Mouse (Mus musculus) bone marrow macrophage, adult 2 months (primary cell): ENCODE results near the gene Ptpn7. TPM values are rescaled to one million over a fixed set of nuclear protein-coding genes. Genes with fewer than 3 reads are reported as not detected.

Source experiments
- H3K27ac ChIP-seq: 2 replicates; pipeline ENCODE4 v1.5.1; 2012; ENCODE audit warnings: low read depth, low read length; ENCODE audit not compliant: insufficient read depth
- H3K4me1 ChIP-seq: 2 replicates; pipeline ENCODE4 v1.6.1; 2012; ENCODE audit warnings: low read length; ENCODE audit not compliant: control insufficient read depth, insufficient read depth
- H3K4me3 ChIP-seq: 2 replicates; pipeline ENCODE4 v1.5.1; 2012; ENCODE audit warnings: mild to moderate bottlenecking, low read length, moderate library complexity; ENCODE audit not compliant: insufficient read depth
- CTCF ChIP-seq: IDR thresholded peaks from 2 replicates; pipeline ENCODE4 v1.5.1; 2012; ENCODE audit warnings: low read depth, mild to moderate bottlenecking, low read length, moderate library complexity
- POLR2A ChIP-seq: IDR thresholded peaks from 2 replicates; pipeline ENCODE4 v1.6.1; 2012; ENCODE audit warnings: mild to moderate bottlenecking, low read depth, low read length, borderline replicate concordance
- polyA plus RNA-seq: library from polyadenylated mRNA; stranded (reverse); fragments of >200 nt; gene quantifications from 2 replicates; pipeline ENCODE4 v1.2.4, GENCODE M21; 2012; ENCODE audit not compliant: missing spikeins, insufficient read depth, insufficient read length

The Ptpn7 gene
- polyA plus RNA-seq, 1 experiment: 49.1 TPM

- TF ChIP-seq CTCF (no peak), POLR2A (no peak)
- H3K27ac ChIP-seq: no peak overlapping the region
- peaks cover 26% of the 10 kb centered on the region for H3K4me1 ChIP-seq
- H3K4me3 ChIP-seq: no peak overlapping the region
Observed at GRCm38 (mm10) chr1:135126443-135127027, 6.0 kb upstream of the Ptpn7 start.

DNA sequence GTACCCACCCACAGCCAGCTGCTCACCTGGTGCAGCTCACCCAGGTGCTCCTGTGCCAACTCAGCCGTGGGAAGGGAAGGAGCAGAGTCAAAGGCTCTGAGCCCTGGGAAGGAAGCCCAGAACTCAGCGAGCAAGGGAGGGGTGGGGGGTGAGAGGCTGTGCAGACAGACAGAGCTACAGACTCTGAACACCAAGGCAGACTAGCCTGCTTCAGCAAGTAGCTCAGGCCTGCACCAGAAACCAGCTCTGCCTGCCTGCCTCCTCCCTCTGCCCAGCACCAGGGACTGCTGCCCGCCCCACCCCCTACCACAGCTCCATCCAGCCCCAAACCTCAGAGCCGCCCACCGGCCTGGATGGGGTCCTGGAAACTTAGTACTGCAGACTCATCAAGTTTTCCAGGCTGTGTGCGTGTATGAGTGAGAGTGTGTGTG, 4.5 kb upstream of the Ptpn7 start:
- no peak overlapping the region for H3K4me3 ChIP-seq
- H3K4me1 ChIP-seq: peaks cover 36% of the 10 kb centered on the region
- no peak for TF ChIP-seq CTCF
- TF ChIP-seq POLR2A: no peak
- no peak overlapping the region for H3K27ac ChIP-seq

DNA sequence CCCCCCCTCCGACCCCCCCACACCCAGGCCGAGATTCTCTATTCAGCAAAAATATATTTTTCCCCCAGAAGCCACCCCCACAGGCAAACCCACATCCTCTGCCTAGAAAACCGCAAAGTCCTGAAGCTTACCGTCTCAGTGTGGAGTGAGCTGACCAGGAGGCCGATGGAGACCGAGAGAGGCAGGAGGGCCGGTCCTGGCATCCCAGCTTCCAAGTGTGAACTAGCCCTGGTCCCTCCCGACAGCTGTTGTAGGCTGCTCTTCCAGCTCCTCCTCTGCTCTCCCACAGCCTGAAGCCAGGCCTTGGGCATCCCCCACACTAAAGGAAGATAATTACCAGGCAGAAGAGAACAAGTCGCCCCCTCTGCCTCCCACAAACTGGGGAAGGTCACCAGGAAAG, 3.5 kb upstream of the Ptpn7 start:
- Histone ChIP-seq H3K27ac (no peak overlapping the region), H3K4me1 (peaks cover 42% of the 10 kb centered on the region), H3K4me3 (no peak overlapping the region)
- TF ChIP-seq CTCF (no peak), POLR2A (no peak)

DNA sequence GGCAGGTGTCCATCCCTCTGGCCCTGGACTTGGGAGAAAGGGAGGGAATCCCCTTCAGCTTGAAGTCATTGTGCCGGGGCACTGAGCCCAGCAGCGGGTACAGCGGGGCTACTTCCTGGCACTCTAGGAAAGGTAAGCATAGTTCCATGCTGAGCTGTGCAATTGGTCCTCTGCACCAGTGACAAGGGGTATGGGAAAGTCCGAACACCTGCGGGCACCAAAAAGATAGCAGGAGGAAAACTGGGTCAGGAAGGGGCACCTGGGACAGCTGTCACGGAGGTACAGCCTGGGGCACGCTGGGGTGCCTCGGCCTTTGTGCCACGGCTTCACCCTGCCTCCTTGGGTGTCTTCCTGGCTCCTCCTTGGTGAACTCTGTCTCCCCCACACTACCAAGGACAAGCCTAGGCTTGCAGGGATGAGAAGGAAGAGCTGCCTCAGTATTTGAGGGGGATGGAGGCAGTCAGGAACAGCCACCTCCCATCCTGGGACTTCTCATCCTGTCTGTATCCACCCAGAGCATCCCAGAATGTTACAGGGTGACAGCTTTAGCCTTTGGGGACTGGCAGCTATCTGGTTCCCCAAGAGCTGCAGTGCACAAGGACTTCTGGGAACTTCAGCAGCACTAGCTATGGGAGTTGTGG, 2.8 kb upstream of the Ptpn7 start:
- H3K27ac ChIP-seq: peak overlapping the region; percentile 89
- TF ChIP-seq CTCF: no peak
- no peak for TF ChIP-seq POLR2A
- H3K4me3 ChIP-seq: no peak overlapping the region
- peaks cover 49% of the 10 kb centered on the region for H3K4me1 ChIP-seq

GRCm38 (mm10) chr1:135130376-135131018, 2.0 kb upstream of the Ptpn7 start:
- Histone ChIP-seq H3K27ac (peak overlapping the region; percentile 95), H3K4me1 (peaks cover 56% of the 10 kb centered on the region)
- no peak for TF ChIP-seq POLR2A
- TF ChIP-seq CTCF: no peak

GRCm38 (mm10) chr1:135131034-135131433, 1.5 kb upstream of the Ptpn7 start:
- peak overlapping the region; percentile 95 for H3K27ac ChIP-seq
- peak overlapping the region; percentile 43 for H3K4me3 ChIP-seq
- H3K4me1 ChIP-seq: peaks cover 56% of the 10 kb centered on the region
- TF ChIP-seq POLR2A (no peak; the same call in 1 of the 2 replicates), CTCF (no peak)

More at GRCm38 (mm10) chr1:135130376-135131018, 2.0 kb upstream of the Ptpn7 start:
- H3K4me3 ChIP-seq: peak overlapping the region; percentile 43

DNA sequence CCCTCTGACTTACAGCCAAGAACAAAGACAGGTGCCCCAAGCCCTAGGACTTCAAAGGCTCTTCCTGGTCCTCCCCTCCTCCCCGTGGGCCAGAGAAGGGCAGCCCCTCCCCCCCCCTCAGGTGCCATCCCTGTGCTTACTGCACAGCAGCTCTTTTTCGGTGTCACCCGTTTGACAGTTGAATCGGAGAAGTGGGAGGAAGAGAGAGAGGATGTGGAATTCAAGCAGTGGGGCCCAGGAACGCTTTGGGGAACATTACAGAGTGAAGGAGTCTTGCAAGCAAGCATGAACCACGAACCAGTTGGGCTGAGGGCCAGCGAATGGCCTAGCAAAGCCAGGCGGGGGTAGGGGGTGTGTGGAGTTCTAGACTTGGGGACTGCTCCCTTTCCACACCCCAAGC, 940 bp upstream of the Ptpn7 start:
- TF ChIP-seq CTCF: no peak
- no peak for TF ChIP-seq POLR2A
- Histone ChIP-seq H3K27ac (peak overlapping the region; percentile 95), H3K4me1 (peaks cover 56% of the 10 kb centered on the region), H3K4me3 (peak overlapping the region; percentile 33)

GRCm38 (mm10) chr1:135132893-135133369, 431 bp downstream of the Ptpn7 start:
- Histone ChIP-seq H3K4me1 (peaks cover 54% of the 10 kb centered on the region), H3K4me3 (peak overlapping the region; percentile 63), H3K27ac (peak overlapping the region; percentile 95)
- TF ChIP-seq CTCF: no peak
- no peak for TF ChIP-seq POLR2A

- TF ChIP-seq CTCF: no peak; the same call in 1 of the 2 replicates
- Histone ChIP-seq H3K4me1 (peaks cover 50% of the 10 kb centered on the region), H3K27ac (peak overlapping the region; percentile 95), H3K4me3 (peak overlapping the region; percentile 63)
Observed at GRCm38 (mm10) chr1:135133678-135134435, 1.4 kb downstream of the Ptpn7 start.
